Mouse (Mus musculus) left cerebral cortex, postnatal 4 days (tissue): ENCODE data around the gene Jpt1. TPM values are rescaled to one million over a fixed set of nuclear protein-coding genes. Genes with fewer than 3 reads are reported as not detected.
A peak's percentile ranks its signal among the peaks of the same experiment; 100 is the strongest.
"Not testable (repeated sequence)": the region's sequence is repeated elsewhere in the genome, so short reads cannot be mapped to it uniquely, and the experiment has no call there.

Experiments
- DNase-seq: peaks from one replicate; pipeline ENCODE4 v3.0.0-alpha.2; 2022
- intact Hi-C: fragments of 180-260 bp; cut with DNase I; formaldehyde crosslinking; loops from one replicate; pipeline ENCODE4 v1.15.1; 2025
- total RNA-seq, 2 experiments: library from RNA; stranded (reverse); gene quantifications; 2 replicates each; pipeline ENCODE4 v1.2.3; 2021

Jpt1 gene
- total RNA-seq = 100 to 1,000 TPM; 803 to 865 TPM

DNA sequence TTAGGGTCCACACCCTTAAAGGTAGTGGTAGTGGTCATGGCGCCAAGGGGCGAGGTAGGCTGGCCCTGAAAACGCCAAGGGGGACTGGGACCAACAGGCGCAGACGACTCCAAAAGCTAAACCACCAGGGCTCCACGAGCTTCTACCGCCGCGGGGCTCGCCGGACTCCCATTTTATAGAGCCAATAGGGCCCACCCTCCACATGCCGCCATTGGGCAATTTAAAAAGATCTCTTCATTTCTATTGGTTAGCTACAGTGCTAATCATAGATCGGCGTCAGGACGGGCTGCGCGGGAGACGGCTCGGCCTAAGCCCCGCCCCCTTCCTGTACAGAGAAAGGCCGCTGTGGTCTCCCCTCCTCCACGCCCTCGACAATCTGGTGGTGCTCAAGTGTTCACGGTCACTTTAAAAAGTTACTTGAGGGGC lies at the start of gene Jpt1:
Gene Jpt1, minus strand, starts transcription at position 150 of the 426 bp plus-strand sequence.
- peak; percentile 97 for DNase-seq
- intact Hi-C loops = no loop called here

DNA sequence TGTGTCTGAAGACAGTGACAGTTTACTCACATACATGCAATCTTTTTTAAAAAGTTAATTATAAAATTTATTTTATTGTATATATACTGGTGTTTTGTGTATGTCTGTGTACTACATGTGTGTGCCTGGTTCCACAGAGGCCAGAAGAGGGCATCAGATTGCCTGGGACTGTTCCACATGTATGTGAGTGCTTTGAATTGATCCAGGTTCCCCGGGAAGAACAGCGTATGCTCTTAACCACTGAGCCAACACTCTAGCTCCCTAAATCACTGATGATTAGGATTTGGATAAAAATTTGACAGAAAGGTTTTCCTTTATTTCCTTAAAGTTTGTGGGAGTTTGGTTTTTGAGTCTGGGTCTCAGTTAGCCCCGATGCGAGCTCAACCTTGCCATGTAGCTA lies 49.2 kb upstream of the Jpt1 start:
- no peak for DNase-seq
- intact Hi-C loops = no loop called here

DNA sequence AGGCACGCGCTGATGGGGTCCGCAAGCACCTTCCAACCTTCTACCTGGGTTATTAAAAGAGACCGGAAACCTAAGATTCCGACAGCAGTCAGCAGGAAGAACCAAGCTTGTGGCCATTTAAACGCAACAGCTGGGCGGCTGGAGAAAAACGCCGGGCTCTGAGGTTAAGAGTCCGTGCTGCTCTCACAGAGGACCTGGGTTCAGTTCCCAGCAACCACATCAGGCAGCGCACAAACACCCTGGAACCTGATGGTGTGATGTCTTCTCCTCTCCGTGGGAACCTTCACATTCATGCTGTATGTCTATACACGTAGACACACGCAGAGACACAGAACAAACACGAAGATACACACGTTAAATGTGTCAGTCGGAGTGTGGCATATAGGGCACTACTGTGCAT lies 41.5 kb upstream of the Jpt1 start:
- no peak for DNase-seq
- intact Hi-C loops = no loop called here

DNA sequence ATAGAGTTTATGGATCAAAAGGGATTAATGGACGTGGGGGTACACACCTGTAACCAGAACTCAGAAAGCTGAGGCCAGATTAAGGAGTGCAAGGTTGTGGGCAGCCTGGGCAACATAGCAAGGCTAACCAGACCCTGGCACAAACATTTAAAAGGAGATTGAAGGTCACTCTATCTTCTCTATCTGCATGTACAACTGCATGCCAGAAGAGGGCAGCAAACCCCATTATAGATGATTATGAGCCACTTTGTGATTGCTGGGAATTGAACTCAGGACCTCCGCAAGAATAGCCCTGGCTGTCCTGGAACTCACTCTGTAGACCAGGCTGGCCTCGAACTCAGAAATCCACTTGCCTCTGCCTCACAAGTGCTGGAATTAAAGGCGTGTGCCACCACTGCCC lies 38.6 kb upstream of the Jpt1 start:
- intact Hi-C loops = no loop called here

DNA sequence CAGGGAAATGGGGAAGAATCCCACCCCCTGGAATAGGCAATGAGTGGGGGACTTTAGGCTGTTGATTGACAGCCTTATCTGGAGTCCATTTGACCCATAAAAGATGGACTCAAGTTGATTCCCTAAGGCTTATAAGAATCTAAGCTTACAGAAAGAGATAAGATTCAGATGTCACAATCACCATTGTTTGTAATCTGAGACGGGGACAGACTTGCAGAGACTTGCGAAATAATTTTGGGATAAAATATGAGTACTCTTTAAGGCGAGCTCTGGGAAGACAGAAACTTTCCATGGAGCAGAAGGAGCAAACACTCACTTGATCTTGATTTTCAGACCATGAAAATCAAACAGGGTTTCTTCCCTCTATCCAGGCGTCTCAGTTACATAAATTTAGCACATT lies 29.4 kb upstream of the Jpt1 start:
- no peak for DNase-seq
- intact Hi-C loops = no loop called here

More for the DNA sequence above, 38.6 kb upstream of the Jpt1 start:
- no peak for DNase-seq

DNA sequence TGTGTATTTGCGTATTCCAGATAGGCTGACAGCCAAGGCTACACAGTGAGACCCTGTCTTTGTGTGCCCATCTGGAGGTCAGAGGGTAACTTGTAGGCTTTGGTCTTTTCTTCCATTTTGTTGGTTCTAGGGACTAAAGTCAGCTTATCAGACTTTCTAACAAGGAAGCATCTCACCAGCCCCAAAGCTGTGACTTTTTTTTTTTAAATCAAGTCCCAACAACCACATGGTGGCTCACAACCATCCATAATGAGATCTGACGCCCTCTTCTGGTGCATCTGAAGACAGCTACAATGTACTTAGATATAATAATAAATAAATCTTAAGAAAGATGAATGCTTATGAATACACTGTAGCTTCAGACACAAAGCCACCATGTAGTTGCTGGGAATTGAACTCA lies 23.9 kb upstream of the Jpt1 start:
- intact Hi-C loops = no loop called here

DNA sequence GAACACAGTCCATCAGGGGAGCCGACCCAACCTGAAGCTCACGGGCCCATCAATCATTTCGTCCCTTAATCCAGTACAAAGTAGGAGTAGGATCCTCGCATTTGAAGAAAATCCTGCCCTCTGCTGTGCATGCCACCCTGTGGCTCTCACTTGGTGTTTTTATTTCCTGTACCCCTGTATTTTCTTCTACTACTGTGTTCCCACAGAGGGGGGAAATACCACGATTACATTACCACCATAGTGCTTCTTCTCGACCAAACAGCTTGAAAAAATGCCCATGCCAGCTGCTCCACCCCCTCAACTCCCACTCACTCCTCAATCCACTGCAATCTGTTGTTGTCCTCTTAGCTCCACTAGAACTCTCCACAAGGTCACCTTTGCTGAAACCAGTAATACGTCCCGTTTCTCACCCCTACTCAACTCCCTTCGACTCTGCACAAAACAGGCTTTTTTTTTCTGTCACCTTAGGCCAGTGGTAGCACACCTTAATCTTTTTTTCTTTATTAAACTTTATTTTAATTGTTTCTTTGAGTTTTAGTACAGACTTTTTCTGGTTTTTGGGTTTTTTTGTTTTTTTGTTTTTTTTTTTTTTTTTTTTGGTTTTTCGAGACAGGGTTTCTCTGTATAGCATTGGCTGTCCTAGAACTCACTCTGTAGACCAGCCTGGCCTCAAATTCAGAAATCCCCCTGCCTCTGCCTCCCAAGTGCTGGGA lies 22.8 kb upstream of the Jpt1 start:
- intact Hi-C loops = no loop called here
- DNase-seq = no peak

More for the DNA sequence above, 23.9 kb upstream of the Jpt1 start:
- DNase-seq = no peak

DNA sequence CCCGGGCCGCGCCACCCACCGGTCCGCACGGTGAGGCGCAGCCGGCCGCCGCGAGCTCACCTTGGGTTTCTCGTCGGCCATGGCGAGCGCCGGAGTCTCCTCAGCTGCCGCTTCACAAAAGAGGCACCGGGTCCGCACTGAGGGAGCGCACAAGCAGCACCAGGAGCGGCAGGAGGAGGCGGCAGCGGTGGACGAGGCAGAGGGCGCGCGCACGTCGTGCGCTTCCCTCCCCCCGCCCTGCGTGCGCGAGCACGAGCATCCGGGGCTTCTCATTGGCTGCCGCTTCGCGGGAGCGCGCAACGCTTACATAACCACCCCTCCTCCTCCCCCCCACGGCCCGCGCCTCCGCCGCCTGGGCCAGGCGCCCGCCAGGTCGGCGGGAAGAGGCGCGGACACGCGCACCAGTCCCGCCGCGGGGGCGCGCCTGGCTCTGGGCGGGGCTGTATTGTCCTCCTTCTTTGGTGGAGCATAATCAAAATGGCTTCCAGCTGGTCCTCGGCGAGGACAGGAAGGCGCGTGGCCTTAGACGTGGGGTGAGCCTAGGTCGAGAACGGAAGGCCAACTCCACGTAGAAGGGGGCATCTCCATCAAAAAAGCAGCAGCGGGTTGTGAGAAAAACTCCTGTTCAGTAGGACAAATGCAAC lies 22.0 kb upstream of the Jpt1 start, which contains the start of gene Sumo2:
Gene Sumo2, minus strand, starts transcription at position 239 of the 644 bp plus-strand sequence.
- peak; percentile 99 for DNase-seq
- intact Hi-C loops = no loop called here

DNA sequence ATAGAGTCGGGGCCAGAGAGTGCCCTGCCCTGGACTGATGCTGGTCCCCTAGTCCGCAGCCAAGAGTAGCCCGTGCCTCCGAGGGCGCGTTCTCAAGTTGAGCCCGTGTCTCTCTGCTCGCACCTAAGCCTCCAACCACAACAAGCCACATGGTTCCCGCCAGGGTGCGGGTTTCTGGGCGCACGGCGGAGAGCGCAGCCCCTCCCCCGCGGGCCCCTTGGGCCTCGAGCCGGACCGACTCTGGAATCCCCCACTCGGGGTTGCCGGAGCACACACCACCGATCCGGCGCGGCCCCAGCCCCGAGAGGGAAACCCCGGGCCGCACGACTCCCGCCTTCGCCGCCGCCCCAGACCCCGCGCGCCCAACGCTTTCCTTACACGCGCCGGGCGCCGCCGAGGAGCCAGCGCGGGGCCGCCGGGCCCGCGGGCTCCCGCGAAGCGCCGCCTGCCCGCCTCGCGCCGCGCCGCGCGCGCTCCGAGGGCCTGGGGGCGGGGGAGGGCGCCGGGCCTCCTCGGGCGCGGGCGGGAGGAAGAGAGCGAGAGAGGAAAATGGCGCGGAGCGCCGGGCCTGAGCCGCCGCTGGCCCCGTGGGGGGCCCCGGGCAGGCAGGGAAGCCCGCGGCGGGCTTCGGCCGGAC lies 21.3 kb upstream of the Jpt1 start:
- intact Hi-C loops = no loop called here
- peak; percentile 73 for DNase-seq

DNA sequence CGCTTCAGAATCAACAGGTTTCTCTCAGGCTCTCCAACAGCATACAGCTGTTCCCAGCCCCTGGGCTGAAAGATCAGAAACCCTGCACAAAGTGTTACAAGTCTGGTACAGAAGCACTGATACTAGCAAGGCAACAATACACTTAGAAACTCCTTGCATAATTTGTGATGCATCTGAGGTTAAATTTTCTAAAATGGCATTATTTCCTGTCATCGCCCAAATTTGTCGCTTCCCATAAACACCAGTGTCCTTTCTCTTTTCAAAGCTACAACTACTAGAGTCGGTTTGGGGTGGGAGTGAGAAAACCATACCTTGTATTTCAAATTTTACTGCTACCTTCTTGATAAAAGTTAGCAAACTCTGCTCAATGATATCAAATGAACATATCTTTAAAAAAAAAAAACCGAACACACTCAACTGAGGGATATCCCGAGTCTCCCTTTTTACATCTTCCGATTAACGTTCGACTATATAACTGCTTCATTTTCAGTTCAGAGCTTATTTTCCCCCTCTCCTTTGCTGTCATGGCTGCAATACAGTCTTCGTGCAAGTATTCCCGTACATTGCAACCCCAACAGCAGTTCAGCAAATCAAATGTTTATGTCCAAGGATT lies 20.7 kb upstream of the Jpt1 start:
- intact Hi-C loops = no loop called here

DNA sequence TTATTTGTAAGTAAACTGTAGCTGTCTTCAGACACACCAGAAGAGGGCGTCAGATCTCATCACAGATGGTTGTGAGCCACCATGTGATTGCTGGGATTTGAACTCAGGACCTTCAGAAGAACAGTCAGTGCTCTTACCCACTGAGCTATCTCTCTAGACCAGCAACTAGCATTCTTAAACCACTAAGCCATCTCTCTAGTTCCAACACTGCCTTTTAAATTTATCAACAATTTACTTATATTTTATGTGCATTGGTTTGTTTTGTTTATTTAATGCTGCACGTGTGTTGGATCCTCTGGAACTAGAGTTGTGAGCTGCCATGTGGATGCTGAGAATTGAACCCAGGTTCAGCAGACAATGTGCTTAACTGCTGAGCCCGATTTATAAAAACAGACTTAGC lies 12.3 kb upstream of the Jpt1 start:
- not testable (repeated sequence) for DNase-seq

More for the DNA sequence above, 20.7 kb upstream of the Jpt1 start:
- DNase-seq = no peak

DNA sequence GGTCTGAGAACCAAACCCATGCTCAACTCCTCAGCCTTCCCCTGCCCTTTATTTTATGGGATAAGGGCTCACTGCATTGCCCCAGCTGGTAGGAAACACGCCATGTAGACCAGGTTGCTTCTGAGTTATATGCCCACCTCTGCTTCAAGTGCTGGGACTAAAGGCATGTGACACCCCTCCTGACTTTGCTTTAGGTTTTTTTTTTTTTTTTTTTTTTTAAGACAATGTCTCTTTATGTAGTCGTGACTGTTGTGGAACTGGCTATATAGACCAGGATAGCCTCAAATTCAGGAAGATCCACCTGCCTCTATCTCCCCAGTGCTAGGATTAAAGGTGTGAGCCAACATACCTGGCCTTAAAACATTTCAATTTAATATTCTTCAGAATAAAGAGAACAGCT lies 8.5 kb upstream of the Jpt1 start:
- intact Hi-C loops = no loop called here
- no peak for DNase-seq

More for the DNA sequence above, 12.3 kb upstream of the Jpt1 start:
- intact Hi-C loops = not testable (repeated sequence)

DNA sequence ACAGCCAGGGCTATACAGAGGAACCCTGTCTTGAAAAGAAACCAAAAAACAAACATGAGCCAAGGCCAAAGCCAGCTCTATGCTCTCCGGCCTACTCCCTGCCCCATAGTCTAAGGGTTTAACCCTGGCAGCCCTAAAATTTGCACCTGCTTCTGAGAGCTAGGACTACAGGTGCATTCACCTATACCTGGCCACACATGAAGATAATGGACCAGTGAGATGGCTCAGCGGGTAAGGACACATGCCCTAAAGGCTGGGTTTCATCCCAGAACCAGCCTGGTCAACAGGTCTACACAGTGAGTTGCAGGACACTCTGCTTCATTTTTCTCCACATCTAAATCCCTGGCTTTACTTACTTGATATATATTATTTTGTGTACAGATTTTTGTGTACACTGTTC lies 8.1 kb upstream of the Jpt1 start:
- DNase-seq = no peak

DNA sequence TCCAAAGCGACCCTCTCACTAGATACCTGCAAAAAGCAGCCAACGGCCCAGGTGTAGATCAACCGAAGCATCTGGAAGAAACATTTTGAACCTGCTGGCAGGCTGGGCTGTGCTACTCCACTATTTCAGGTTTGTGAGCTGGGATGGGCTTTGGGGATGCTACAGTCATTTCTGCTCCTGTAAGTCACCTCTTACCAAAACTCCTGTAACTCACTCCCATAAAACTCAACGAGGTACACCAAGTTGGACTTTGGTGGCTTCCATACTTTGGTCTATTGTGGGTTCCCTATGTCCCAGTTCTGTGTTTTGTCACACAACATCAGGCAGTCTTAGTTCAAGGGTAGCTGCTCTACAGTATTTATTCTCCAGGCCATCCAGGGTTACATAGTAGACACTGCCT lies 6.9 kb upstream of the Jpt1 start:
- intact Hi-C loops = no loop called here

More for the DNA sequence above, 8.1 kb upstream of the Jpt1 start:
- intact Hi-C loops = no loop called here

DNA sequence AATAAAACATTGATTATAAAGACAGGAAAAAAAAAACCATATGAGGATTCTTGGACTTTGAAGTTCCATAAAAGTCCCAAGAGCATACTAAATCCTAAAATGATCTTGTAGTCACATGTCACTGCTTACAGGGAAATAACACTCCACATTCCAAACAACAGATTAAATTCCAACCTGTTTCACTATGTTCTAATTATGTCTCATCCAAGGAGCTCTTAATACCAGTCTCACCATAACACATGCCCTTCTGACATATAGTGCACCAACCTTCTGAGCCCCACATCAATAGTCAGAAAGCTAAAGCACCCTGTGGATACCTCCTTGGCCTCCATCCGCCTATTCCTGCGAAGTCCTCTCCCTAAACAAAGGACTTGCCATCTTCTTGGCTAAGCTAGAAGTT lies 6.0 kb upstream of the Jpt1 start:
- intact Hi-C loops = no loop called here
- no peak for DNase-seq

More for the DNA sequence above, 6.9 kb upstream of the Jpt1 start:
- DNase-seq = no peak

DNA sequence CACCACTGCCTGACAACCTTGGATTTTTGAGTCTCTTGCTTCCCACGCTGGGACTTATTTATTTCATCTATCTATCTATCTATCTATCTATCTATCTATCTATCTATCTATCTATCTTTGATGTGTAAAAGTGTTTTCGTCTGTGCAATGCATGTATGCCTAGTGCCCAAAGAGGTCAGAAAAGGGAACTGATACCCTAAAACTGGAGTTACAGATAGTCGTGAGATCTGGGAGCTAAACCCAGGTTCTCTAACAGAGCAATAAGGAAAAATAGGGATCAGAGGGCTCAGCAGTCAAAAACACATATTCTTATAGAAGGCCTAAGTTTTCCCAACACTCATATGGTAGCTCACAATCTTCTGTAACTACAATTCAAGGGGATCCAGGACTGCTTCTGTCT lies 5.4 kb upstream of the Jpt1 start:
- no peak for DNase-seq
- intact Hi-C loops = no loop called here

DNA sequence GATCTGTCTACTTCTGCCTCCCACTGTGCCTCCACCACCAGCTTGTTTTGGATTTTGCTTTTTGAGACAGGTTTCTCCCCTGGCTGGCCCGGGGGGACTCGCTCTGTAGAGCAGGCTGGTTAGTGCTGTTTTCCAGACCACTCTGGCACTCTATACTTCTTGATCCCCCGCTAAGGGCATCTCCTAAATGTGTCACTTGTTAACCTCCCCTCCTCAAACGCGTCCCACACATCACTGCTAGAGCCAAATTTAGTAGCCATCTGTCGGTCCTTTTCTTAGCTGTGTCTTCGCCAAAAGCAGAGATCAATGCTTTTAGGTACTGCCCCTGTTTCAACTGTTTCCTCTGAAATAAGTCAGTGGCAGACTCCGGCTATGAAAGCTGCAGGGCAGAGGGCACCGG lies 4.5 kb upstream of the Jpt1 start:
- intact Hi-C loops = no loop called here
- no peak for DNase-seq

DNA sequence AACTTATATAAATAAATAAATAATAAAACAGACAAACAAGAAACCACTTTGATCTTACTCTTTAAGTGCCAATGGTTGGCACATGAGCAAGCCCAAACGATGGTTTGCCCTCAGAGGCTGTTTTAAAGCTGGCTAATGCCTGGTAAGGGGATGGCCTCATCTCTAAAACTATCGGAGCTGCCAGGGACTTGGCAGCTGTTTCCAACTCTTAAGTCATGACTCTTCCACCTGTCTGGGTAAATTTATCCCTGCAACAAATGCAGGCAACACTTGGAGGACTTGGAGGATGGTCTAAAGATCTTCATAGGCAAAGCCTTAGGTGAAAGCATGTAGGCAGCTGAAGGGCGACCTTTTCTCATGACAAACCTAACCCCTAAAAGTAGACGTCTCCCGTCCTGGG lies 2.8 kb upstream of the Jpt1 start:
- intact Hi-C loops = no loop called here

DNA sequence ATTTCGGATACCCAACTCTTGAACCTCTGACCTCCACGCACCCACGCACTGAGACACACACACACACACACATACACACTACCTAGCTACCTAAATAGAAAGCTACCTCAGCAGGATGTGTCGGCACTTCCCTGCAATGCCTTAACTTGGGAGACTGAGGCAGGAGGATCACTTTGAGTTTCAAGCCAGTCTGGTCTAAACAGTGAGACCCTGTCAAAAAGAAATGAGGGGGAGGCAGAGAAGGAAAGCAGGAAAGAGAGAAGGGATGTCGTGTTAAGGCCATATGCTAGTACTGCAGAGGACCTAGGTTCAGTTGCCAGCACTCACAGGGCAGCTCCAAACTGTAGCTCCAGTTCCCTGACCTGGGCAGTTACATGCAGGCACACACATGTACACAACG lies 834 bp upstream of the Jpt1 start:
- intact Hi-C loops = no loop called here
- no peak for DNase-seq

More for the DNA sequence above, 2.8 kb upstream of the Jpt1 start:
- DNase-seq = no peak

DNA sequence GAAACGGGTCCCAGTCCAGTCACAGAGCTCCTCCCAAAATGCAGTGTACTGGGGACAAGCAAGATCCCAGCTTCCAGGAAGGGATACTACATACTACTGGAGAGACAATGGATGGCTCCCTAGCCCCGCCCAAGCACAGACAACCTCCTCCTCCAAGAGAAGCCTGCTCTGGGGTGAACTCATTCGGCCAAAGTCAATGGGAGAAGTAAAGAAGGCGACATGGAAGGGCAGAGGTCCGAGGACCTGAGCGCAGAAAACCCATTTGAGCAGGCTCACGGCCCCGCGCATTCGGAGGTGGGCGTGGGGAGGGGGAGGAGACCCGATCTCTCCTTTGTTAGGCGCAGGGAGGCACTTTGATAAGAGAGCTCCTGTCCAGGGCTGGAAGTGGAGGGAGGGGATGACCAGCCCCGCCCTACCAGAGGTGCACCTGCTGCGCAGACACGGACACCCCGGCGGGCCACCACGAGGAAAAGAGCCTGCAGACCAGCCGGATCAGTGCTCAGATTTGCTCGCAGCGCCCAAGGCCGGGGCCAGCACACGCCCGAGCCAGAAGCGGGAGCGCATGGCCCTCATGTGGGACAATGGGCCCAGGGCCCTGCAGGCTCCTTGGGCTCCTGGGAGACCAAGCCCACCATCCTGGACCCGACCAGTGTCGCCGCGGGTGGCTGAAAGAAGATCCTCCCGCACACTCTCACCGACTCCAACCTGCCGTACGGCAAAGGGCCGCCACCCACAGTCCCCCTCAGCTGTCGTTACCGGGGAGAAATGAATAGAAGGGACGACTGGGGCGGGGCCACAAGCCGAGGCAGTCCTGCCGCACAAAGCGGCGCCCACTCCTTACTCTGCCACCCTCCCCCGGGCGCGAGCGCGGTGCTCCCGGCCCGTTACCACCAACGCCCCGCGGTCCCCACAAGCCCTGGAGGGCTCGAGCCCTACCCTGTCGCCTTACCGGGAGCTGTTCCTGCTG lies 633 bp downstream of the Jpt1 start:
- peak; percentile 53 for DNase-seq
- intact Hi-C loops = no loop called here
